In the genomic region with DNA sequence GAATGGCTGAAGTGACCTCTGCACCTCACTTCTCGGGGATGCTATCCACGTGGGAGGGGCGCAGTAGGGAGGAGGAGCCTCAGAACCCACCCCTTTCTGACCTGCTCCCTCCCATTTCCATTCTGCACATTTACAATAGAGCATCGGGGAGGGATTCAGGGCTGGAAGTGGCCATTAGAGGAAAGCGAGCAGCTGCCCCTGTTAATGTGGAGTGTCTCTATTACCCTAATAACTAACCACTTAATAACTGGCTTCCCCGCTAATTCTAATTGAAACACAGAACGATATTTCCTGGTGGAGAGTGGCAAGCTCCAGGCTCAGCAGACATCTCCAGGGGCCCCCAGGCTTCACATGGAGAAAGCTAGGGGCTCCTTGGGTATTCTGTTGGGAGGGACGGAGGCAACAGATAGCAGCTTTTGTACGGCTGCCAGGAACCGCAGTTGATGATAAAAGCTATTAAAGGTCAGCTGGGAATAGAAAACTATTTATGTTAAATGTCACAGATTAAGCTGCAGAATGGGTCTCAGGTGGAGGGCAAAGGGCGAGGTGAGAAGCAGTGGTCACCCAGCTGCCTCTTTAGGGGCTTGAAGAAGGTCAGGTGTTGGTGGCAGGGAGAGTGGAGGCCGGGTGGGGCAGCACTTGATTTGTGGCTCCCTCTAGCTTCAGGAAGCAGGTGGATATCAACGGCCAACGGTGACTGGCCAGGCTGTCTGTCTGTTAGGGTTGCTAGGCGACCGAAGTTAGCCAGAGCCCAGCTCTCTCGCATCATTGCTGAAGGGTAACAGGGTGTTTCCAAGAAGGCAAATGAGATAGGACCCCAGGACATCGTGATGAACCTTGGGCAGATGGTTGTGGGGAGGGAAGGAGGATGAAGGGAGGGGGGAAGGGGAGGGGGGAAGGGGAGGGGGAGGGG, we compare ENCODE assay signal across 8 mouse cellular contexts.
DNase-seq lines count a peak whose midpoint lies in the region; ATAC-seq lines count a peak whose summit lies in the region.

No protein-coding gene starts in this region.

- H3K4me1 ChIP-seq in heart, embryonic 16.5 days (ENCODE audit: control insufficient read depth, insufficient read depth, low read length) = peaks cover 14% of the 10 kb centered on the region
- H3K4me1 ChIP-seq in midbrain, embryonic 15.5 days = peaks cover 6% of the 10 kb centered on the region

- 37% methylated on average over 18 of the region's 18 CpGs for WGBS in heart, embryonic 16.5 days
- 40% methylated on average over 17 of the region's 18 CpGs for WGBS in midbrain, embryonic 15.5 days

- peak overlapping the region; percentile 55 for H3K4me2 ChIP-seq in heart, embryonic 16.5 days (ENCODE audit: low read depth, low read length)
- H3K4me2 ChIP-seq in midbrain, embryonic 15.5 days = no peak overlapping the region

- H3K9me3 ChIP-seq in heart, embryonic 16.5 days (replicated peaks; ENCODE audit: control insufficient read depth, low read length) = no peaks in the 10 kb centered on the region; the same call in 1 of the 2 replicates
- H3K9me3 ChIP-seq in midbrain, embryonic 15.5 days = no peaks in the 10 kb centered on the region

- H3K9ac ChIP-seq in heart, embryonic 16.5 days (ENCODE audit: low read length) = no peak overlapping the region
- H3K9ac ChIP-seq in midbrain, embryonic 15.5 days = no peak overlapping the region

- ATAC-seq in heart, embryonic 16.5 days (replicated peaks; ENCODE audit: extremely low read depth, insufficient read depth, low FRiP score) = peak; percentile 79
- peak; percentile 83 for ATAC-seq in midbrain, embryonic 15.5 days (replicated peaks)

- H3K27ac ChIP-seq in heart, embryonic 16.5 days (ENCODE audit: low read length) = peak overlapping the region; percentile 37; the same call in 1 of the 2 replicates
- H3K27ac ChIP-seq in midbrain, embryonic 15.5 days = no peak overlapping the region

- peak; percentile 55 to 61 for DNase-seq in left cerebral cortex, postnatal 14 days (ENCODE audit: low spot score in 2 of 2)
- no peak for DNase-seq in left cerebral cortex, adult 11 months (ENCODE audit: low spot score)
- peak; percentile 13 for DNase-seq in c-Kit-positive CD71-negative TER-119-negative erythroid progenitor cells, embryonic 14.5 days (ENCODE audit: low read depth)
- peak; percentile 79 to 86 for DNase-seq in kidney, postnatal 4 days
- DNase-seq in testis, postnatal 10 days (ENCODE audit: low spot score) = peak; percentile 77
- DNase-seq in layer of hippocampus, postnatal 36 days = no peak

- H3K36me3 ChIP-seq in heart, embryonic 16.5 days (ENCODE audit: control insufficient read depth, insufficient read depth) = no peaks in the 10 kb centered on the region
- no peaks in the 10 kb centered on the region for H3K36me3 ChIP-seq in midbrain, embryonic 15.5 days (replicated peaks)

- H3K27me3 ChIP-seq in heart, embryonic 16.5 days (ENCODE audit: control insufficient read depth, insufficient read depth, low read length) = no peaks in the 10 kb centered on the region; the same call in 1 of the 2 replicates
- H3K27me3 ChIP-seq in midbrain, embryonic 15.5 days (replicated peaks) = no peaks in the 10 kb centered on the region

- no peak overlapping the region for H3K4me3 ChIP-seq in heart, embryonic 16.5 days (ENCODE audit: low read length)
- H3K4me3 ChIP-seq in midbrain, embryonic 15.5 days = no peak overlapping the region

- intact Hi-C loops in left cerebral cortex, postnatal 14 days (cut with DNase I) = no loop called here

Comparison
In these comparisons a context has a peak if more than half of its experiments do, and no peak if none do; other contexts are left out.
1. DNase-seq: peak in left cerebral cortex, postnatal 14 days (2 of 2), c-Kit-positive CD71-negative TER-119-negative erythroid progenitor cells, embryonic 14.5 days (single experiment), kidney, postnatal 4 days (2 of 2) and testis, postnatal 10 days (single experiment); none in left cerebral cortex, adult 11 months (single experiment) and layer of hippocampus, postnatal 36 days (0 of 2).